8 mouse cellular contexts compared by ENCODE assay signal in genomic region chr13:37854455-37855220, GRCm38 (mm10).
DNase-seq lines count a peak whose midpoint lies in the region; ATAC-seq and TF ChIP-seq lines count a peak whose summit lies in the region.

No protein-coding gene starts in this region.

- no peak for TF ChIP-seq CTCF in testis, adult 2 months (IDR thresholded peaks at IDR 0.05; ENCODE audit: control insufficient read depth, insufficient read depth, insufficient replicate concordance, low read depth, low read length)

- ATAC-seq in erythroblast, adult 5-6 weeks (replicated peaks; ENCODE audit: low FRiP score, poor library complexity, severe bottlenecking), result peak; percentile 24; the same call in 1 of the 2 replicates
- peak; percentile 48; the same call in 1 of the 2 replicates for ATAC-seq in monocyte, adult 5-6 weeks (replicated peaks; ENCODE audit: insufficient number of reproducible peaks, low FRiP score, low TSS enrichment, poor library complexity, severe bottlenecking)

- WGBS in limb, embryonic 10.5 days, result 23% methylated on average over 14 of the region's 14 CpGs

- TF ChIP-seq POLR2A in testis, adult 2 months (IDR thresholded peaks at IDR 0.05; ENCODE audit: control insufficient read depth, low read depth, low read length), result no peak

- no peak for DNase-seq in testis, postnatal 14 days (ENCODE audit: low spot score)
- no peak for DNase-seq in limb, embryonic 10.5 days (ENCODE audit: low spot score)
- DNase-seq in right cerebral cortex, adult 2 months (ENCODE audit: low spot score in 2 of 2), result no peak
- DNase-seq in left cerebral cortex, postnatal 10 days (ENCODE audit: extremely low spot score in 1 of 2, low spot score in 2 of 2), result no peak
- DNase-seq in cerebellum, adult 8-10 months, result no peak

- intact Hi-C loops in left cerebral cortex, postnatal 10 days (cut with DNase I), result no loop called here

- H3K27ac ChIP-seq in testis, adult 2 months (ENCODE audit: control insufficient read depth, insufficient read depth, low read depth, low read length), result peak overlapping the region; percentile 86
- peak overlapping the region; percentile 87 for H3K27ac ChIP-seq in limb, embryonic 10.5 days

- H3K9me3 ChIP-seq in limb, embryonic 10.5 days (replicated peaks), result no peaks in the 10 kb centered on the region

- no peaks in the 10 kb centered on the region for H3K36me3 ChIP-seq in testis, adult 2 months (ENCODE audit: control insufficient read depth, insufficient read depth, low read length)
- no peaks in the 10 kb centered on the region for H3K36me3 ChIP-seq in limb, embryonic 10.5 days

- no peaks in the 10 kb centered on the region for H3K27me3 ChIP-seq in testis, adult 2 months (ENCODE audit: control insufficient read depth, insufficient read depth, low read length)
- H3K27me3 ChIP-seq in limb, embryonic 10.5 days (ENCODE audit: low read depth, poor library complexity, severe bottlenecking), result no peaks in the 10 kb centered on the region

- peaks cover 18% of the 10 kb centered on the region for H3K4me1 ChIP-seq in testis, adult 2 months (ENCODE audit: control insufficient read depth, insufficient read depth, low read length)
- peaks cover 37% of the 10 kb centered on the region for H3K4me1 ChIP-seq in limb, embryonic 10.5 days

- H3K4me3 ChIP-seq in testis, adult 2 months (ENCODE audit: control insufficient read depth, low read depth, low read length), result peak overlapping the region; percentile 60
- peak overlapping the region; percentile 51 for H3K4me3 ChIP-seq in limb, embryonic 10.5 days
